Mouse (Mus musculus) kidney, postnatal 0 days (tissue): ENCODE data around the gene Erich3. TPM values are rescaled to one million over a fixed set of nuclear protein-coding genes. Genes with fewer than 3 reads are reported as not detected.
A peak's percentile ranks its signal among the peaks of the same experiment; 100 is the strongest.

ENCODE experiments used
- ATAC-seq: fragments of 200-750 bp; cut with Nextera tagmentation; replicated peaks from 2 replicates; pipeline ENCODE4 v1.8.0; 2017; ENCODE audit warnings: low read depth, moderate number of reproducible peaks, moderate TSS enrichment, moderate library complexity; ENCODE audit not compliant: low FRiP score
- DNase-seq: peaks from one replicate; pipeline ENCODE4 v3.0.0-alpha.2; 2016; ENCODE audit warnings: low spot score
- H3K27ac ChIP-seq: fragments of 300-500 bp; sonication (generic); 2 replicates; pipeline ENCODE4 v1.5.1; 2014; ENCODE audit warnings: mild to moderate bottlenecking
- H3K27me3 ChIP-seq: fragments of 300-500 bp; sonication (generic); 2 replicates; pipeline ENCODE4 v1.6.1; 2014; ENCODE audit warnings: low read length, mixed read lengths; ENCODE audit not compliant: insufficient read depth
- H3K36me3 ChIP-seq: fragments of 300-500 bp; sonication (generic); 2 replicates; pipeline ENCODE4 v1.6.1; 2014; ENCODE audit warnings: low read length, mixed read lengths; ENCODE audit not compliant: insufficient read depth
- H3K4me1 ChIP-seq: fragments of 300-500 bp; sonication (generic); replicated peaks from 2 replicates; pipeline ENCODE4 v1.6.1; 2014; ENCODE audit warnings: antibody characterized with exemption, low read length, mixed read lengths; ENCODE audit not compliant: insufficient read depth
- H3K4me2 ChIP-seq: fragments of 300-500 bp; sonication (generic); 2 replicates; pipeline ENCODE4 v1.6.1; 2014; ENCODE audit warnings: mild to moderate bottlenecking, low read length, moderate library complexity, mixed read lengths
- H3K4me3 ChIP-seq: fragments of 300-500 bp; sonication (generic); replicated peaks from 2 replicates; pipeline ENCODE4 v1.5.1; 2014; ENCODE audit warnings: low read depth, low read length
- H3K9ac ChIP-seq: fragments of 300-500 bp; sonication (generic); 2 replicates; pipeline ENCODE4 v1.6.1; 2014; ENCODE audit warnings: low read depth, low read length
- H3K9me3 ChIP-seq: fragments of 300-500 bp; sonication (generic); replicated peaks from 2 replicates; pipeline ENCODE4 v1.6.1; 2016; ENCODE audit warnings: low read length, inconsistent platforms, mixed read lengths
- CTCF ChIP-seq: IDR thresholded peaks from 2 replicates; pipeline ENCODE4 v1.5.1; 2016; ENCODE audit warnings: antibody characterized with exemption, low read depth, mild to moderate bottlenecking, moderate library complexity
- WGBS: fragments of 180-500 bp; shearing (Covaris S2); extraction: QIAGEN DNeasy Blood & Tissue Kit; methylation state at CpG from one replicate; pipeline ENCODE4 v1.1.7; 2014; 5-methylcytosine and 5-hydroxymethylcytosine counted together
- polyA plus RNA-seq: library from polyadenylated mRNA; unstranded; fragments of >200 nt; fragmentation: Nextera tagmentation; extraction: Ambion mirVana; gene quantifications from 2 replicates; pipeline ENCODE4 v1.2.1, GENCODE M21; 2015

The Erich3 gene
- polyA plus RNA-seq, 1 experiment from 2014 or later = not detected

DNA sequence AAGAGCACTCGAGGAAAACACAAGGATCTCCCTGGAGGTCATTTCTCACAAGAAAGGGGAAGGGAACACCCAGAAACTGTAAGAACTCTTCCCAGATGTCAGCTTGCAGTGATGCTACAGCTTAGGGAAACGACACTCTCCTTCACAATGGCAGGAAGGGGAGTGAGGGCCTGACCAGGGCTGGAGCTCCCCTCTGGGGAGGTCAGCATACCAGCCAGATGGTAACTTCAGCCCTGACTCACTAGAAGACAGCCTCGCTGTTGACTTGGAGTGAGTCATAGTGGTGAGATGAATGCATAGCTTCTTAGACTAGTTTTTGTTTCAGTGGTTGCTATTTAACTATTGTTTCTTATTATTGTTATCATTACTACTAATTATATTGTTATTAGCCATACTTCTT lies 90.8 kb downstream of the Erich3 start:
- no peak overlapping the region for H3K9ac ChIP-seq
- H3K27me3 ChIP-seq = no peaks in the 10 kb centered on the region
- no peak overlapping the region for H3K4me3 ChIP-seq
- no peaks in the 10 kb centered on the region for H3K9me3 ChIP-seq
- H3K27ac ChIP-seq = no peak overlapping the region
- H3K4me2 ChIP-seq = no peak overlapping the region
- peak; percentile 10 for DNase-seq
- WGBS = 44% methylated on average over 3 of the region's 3 CpGs
- H3K4me1 ChIP-seq = no peaks in the 10 kb centered on the region
- TF ChIP-seq CTCF = no peak
- no peaks in the 10 kb centered on the region for H3K36me3 ChIP-seq
- ATAC-seq = no peak

- Histone ChIP-seq H3K27ac (no peak overlapping the region), H3K4me2 (no peak overlapping the region), H3K4me1 (no peaks in the 10 kb centered on the region), H3K36me3 (no peaks in the 10 kb centered on the region), H3K9ac (no peak overlapping the region), H3K27me3 (no peaks in the 10 kb centered on the region), H3K9me3 (no peaks in the 10 kb centered on the region), H3K4me3 (no peak overlapping the region)
- DNase-seq (no peak), ATAC-seq (no peak)
- TF ChIP-seq CTCF = no peak
- WGBS = 93% methylated on average over 3 of the region's 3 CpGs
These were observed 91.6 kb downstream of the Erich3 start for GRCm38 (mm10) chr3:154755225-154755624.

DNA sequence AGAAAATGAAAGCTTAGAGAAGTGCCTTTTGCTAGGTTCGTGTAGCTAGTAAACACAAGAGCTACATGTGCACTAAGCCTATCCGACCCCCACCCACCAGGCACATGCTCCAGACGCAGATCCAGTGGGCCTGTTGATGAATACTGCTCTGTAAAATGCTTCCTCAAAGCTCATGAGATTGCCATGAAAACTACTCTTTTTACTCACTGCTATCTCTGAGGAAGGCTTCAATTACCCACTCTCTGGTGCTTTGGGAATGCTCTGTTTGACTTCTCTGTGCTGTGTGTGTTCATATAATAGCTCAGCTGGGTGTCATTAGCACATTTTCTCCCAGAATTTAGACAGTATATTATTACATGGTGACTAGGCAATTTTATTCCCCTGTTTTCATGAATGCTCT lies 94.4 kb downstream of the Erich3 start:
- WGBS = 78% methylated on average over 3 of the region's 3 CpGs
- no peak overlapping the region for H3K27ac ChIP-seq
- H3K4me1 ChIP-seq = no peaks in the 10 kb centered on the region
- no peak overlapping the region for H3K4me2 ChIP-seq
- H3K27me3 ChIP-seq = no peaks in the 10 kb centered on the region
- no peak for ATAC-seq
- no peak overlapping the region for H3K4me3 ChIP-seq
- DNase-seq = no peak
- H3K9ac ChIP-seq = no peak overlapping the region
- no peaks in the 10 kb centered on the region for H3K36me3 ChIP-seq
- H3K9me3 ChIP-seq = no peaks in the 10 kb centered on the region
- TF ChIP-seq CTCF = no peak

DNA sequence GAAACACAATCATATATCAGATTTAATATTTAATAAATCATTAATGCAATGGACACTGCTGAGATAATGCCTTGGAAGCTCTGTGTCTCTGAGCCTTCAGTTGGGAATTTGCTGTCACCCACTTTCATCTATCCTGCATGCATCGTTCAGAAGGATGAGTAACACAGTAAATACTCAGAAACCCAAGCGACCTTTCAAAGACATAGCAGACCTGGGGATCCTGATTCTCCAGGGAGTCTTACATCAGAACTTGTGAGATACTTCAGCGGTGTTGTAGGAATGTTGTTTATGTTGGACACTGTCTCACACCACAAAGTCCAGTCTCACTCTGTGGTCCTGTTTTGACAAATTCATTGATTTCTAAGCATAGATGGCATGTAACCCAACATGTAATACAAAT lies 97.4 kb downstream of the Erich3 start:
- Histone ChIP-seq H3K4me3 (no peak overlapping the region), H3K4me1 (no peaks in the 10 kb centered on the region), H3K4me2 (no peak overlapping the region), H3K36me3 (no peaks in the 10 kb centered on the region), H3K27me3 (no peaks in the 10 kb centered on the region), H3K9me3 (no peaks in the 10 kb centered on the region), H3K9ac (no peak overlapping the region), H3K27ac (no peak overlapping the region)
- DNase-seq (no peak), ATAC-seq (no peak)
- WGBS = 67% methylated on average over 3 of the region's 3 CpGs
- TF ChIP-seq CTCF = no peak

DNA sequence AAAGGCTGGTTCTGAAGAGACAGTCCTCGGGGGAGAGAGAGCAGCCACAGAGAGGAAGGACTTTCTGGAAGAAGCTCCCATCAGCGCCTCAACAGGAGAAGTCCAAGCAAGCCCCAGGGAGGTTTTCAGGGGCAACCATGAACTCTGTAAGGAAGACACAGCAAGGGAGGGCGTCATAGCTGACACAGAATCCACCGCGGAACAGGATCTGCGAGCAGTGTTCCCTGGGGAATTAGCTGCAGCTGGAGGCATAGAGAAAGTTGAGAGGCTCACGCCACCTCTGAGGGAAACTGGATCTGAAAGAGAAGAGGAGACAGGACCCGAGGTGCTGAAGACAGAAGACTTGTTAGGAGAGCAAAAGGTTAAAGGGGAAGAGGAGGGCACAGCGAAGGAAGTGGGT lies 99.7 kb downstream of the Erich3 start:
- Histone ChIP-seq H3K9ac (no peak overlapping the region), H3K27me3 (no peaks in the 10 kb centered on the region), H3K27ac (no peak overlapping the region), H3K4me3 (no peak overlapping the region), H3K4me2 (no peak overlapping the region), H3K4me1 (no peaks in the 10 kb centered on the region), H3K36me3 (no peaks in the 10 kb centered on the region), H3K9me3 (no peaks in the 10 kb centered on the region)
- WGBS = 31% methylated on average over 9 of the region's 9 CpGs
- ATAC-seq (no peak), DNase-seq (peak; percentile 37)
- no peak for TF ChIP-seq CTCF

GRCm38 (mm10) chr3:154764115-154764514 lies 100.5 kb downstream of the Erich3 start:
- H3K4me2 ChIP-seq = no peak overlapping the region
- no peaks in the 10 kb centered on the region for H3K9me3 ChIP-seq
- DNase-seq = no peak
- no peaks in the 10 kb centered on the region for H3K4me1 ChIP-seq
- 69% methylated on average over 7 of the region's 7 CpGs for WGBS
- no peak for ATAC-seq
- no peaks in the 10 kb centered on the region for H3K36me3 ChIP-seq
- H3K27ac ChIP-seq = no peak overlapping the region
- no peak for TF ChIP-seq CTCF
- no peak overlapping the region for H3K4me3 ChIP-seq
- H3K9ac ChIP-seq = no peak overlapping the region
- no peaks in the 10 kb centered on the region for H3K27me3 ChIP-seq

GRCm38 (mm10) chr3:154766321-154766720 lies 102.7 kb downstream of the Erich3 start:
- Histone ChIP-seq H3K27ac (no peak overlapping the region), H3K4me1 (no peaks in the 10 kb centered on the region), H3K9ac (no peak overlapping the region), H3K4me2 (no peak overlapping the region), H3K27me3 (no peaks in the 10 kb centered on the region), H3K9me3 (no peaks in the 10 kb centered on the region), H3K36me3 (no peaks in the 10 kb centered on the region), H3K4me3 (no peak overlapping the region)
- no peak for TF ChIP-seq CTCF
- WGBS = 49% methylated on average over 4 of the region's 4 CpGs
- no peak for ATAC-seq
- no peak for DNase-seq
